Mouse (Mus musculus) erythroblast, embryonic 14.5 days (primary cell): ENCODE measurements around the gene Mlh3.

Experiments used
- GATA1 ChIP-seq: IDR thresholded peaks from 2 replicates; pipeline ENCODE4 v1.6.1; 2012; ENCODE audit warnings: low read length, inconsistent platforms, mixed read lengths
- TAL1 ChIP-seq: IDR thresholded peaks from 3 replicates; pipeline ENCODE4 v1.6.1; 2012; ENCODE audit warnings: low read length, inconsistent platforms, mixed read lengths

- TF ChIP-seq TAL1 = no peak
- TF ChIP-seq GATA1 = no peak
These were observed 65.0 kb downstream of the Mlh3 start for GRCm38 (mm10) chr12:85205425-85205824.
